ENCODE assay signal across 1 mouse cellular context in genomic region chr5:5423723-5424171, GRCm38 (mm10).
TF ChIP-seq lines count a peak whose summit lies in the region.

No protein-coding gene starts in this region.

TF ChIP-seq in CH12.LX, 34 proteins besides CTCF, POLR2A, EP300 and RAD21 (continued from another document):
- peak; percentile 55; the same call in 1 of the 2 replicates for TF ChIP-seq JUN (IDR thresholded peaks at IDR 0.05; ENCODE audit: insufficient read depth, low read depth, low read length)
- TF ChIP-seq ZNF384 (IDR thresholded peaks at IDR 0.05; ENCODE audit: low read depth, low read length), result no peak
- peak; percentile 65; the same call in 1 of the 2 replicates for TF ChIP-seq TCF12 (IDR thresholded peaks at IDR 0.05; ENCODE audit: low read depth, low read length)
- TF ChIP-seq IRF4 (IDR thresholded peaks at IDR 0.05; ENCODE audit: low read depth, low read length), result peak; percentile 75
